Mouse (Mus musculus) neural tube, embryonic 15.5 days (tissue): ENCODE results near the gene Gm19668. TPM values are rescaled to one million over a fixed set of nuclear protein-coding genes. Genes with fewer than 3 reads are reported as not detected.

ENCODE experiments used
- ATAC-seq: fragments of 200-750 bp; cut with Nextera tagmentation; 2 replicates; pipeline ENCODE4 v1.8.0; 2017; ENCODE audit warnings: mild to moderate bottlenecking, moderate TSS enrichment, moderate library complexity; ENCODE audit not compliant: low FRiP score
- H3K27ac ChIP-seq: fragments of 300-500 bp; sonication (generic); replicated peaks from 2 replicates; pipeline ENCODE4 v1.5.1; 2015; ENCODE audit warnings: mild to moderate bottlenecking, inconsistent platforms
- H3K27me3 ChIP-seq: fragments of 300-500 bp; sonication (generic); replicated peaks from 2 replicates; pipeline ENCODE4 v1.6.1; 2015; ENCODE audit warnings: inconsistent platforms
- H3K36me3 ChIP-seq: fragments of 300-500 bp; sonication (generic); 2 replicates; pipeline ENCODE4 v1.6.1; 2015; ENCODE audit warnings: inconsistent platforms
- H3K4me1 ChIP-seq: fragments of 300-500 bp; sonication (generic); 2 replicates; pipeline ENCODE4 v1.6.1; 2015; ENCODE audit warnings: inconsistent platforms
- H3K4me2 ChIP-seq: fragments of 300-500 bp; sonication (generic); 2 replicates; pipeline ENCODE4 v1.6.1; 2015; ENCODE audit warnings: inconsistent platforms, mild to moderate bottlenecking, moderate library complexity
- H3K4me3 ChIP-seq: fragments of 300-500 bp; sonication (generic); replicated peaks from 2 replicates; pipeline ENCODE4 v1.5.1; 2015; ENCODE audit warnings: mild to moderate bottlenecking, inconsistent platforms
- H3K9ac ChIP-seq: fragments of 300-500 bp; sonication (generic); replicated peaks from 2 replicates; pipeline ENCODE4 v1.6.1; 2015; ENCODE audit warnings: mild to moderate bottlenecking, inconsistent platforms
- H3K9me3 ChIP-seq: fragments of 300-500 bp; sonication (generic); replicated peaks from 2 replicates; pipeline ENCODE4 v1.6.1; 2016; ENCODE audit warnings: inconsistent platforms
- WGBS: fragments of 180-500 bp; shearing (Covaris S2); methylation state at CpG from one replicate; pipeline ENCODE4 v1.1.7; 2015; ENCODE audit warnings: mixed read lengths; 5-methylcytosine and 5-hydroxymethylcytosine counted together
- polyA plus RNA-seq: library from polyadenylated mRNA; unstranded; fragments of >200 nt; fragmentation: Nextera tagmentation; extraction: Ambion mirVana; gene quantifications from 2 replicates; pipeline ENCODE4 v1.2.1, GENCODE M21; 2015

The Gm19668 gene
- polyA plus RNA-seq: not detected in 2 replicates

- 42% methylated on average over 8 of the region's 8 CpGs for WGBS
- Histone ChIP-seq H3K9me3 (no peaks in the 10 kb centered on the region), H3K27ac (no peak within 1 kb of the TSS), H3K27me3 (no peaks in the 10 kb centered on the region), H3K36me3 (no peaks in the 10 kb centered on the region), H3K9ac (no peak within 1 kb of the TSS), H3K4me1 (0 out of 2 replicates have a peak, but pooled peaks cover 5% of the 10 kb centered on the region), H3K4me2 (no peak within 1 kb of the TSS), H3K4me3 (no peak within 1 kb of the TSS)
- ATAC-seq: no peak
Measured at GRCm38 (mm10) chr10:77798921-77799508, at the start of gene Gm19668. Gene Gm19668 (minus strand): TSS chr10:77799133.

- WGBS: 84% methylated on average over 2 of the region's 2 CpGs
- H3K4me2 ChIP-seq: no peak overlapping the region
- no peak overlapping the region for H3K27ac ChIP-seq
- no peak overlapping the region for H3K4me3 ChIP-seq
- ATAC-seq: no peak
- no peaks in the 10 kb centered on the region for H3K4me1 ChIP-seq
- H3K27me3 ChIP-seq: no peaks in the 10 kb centered on the region
- no peaks in the 10 kb centered on the region for H3K36me3 ChIP-seq
- no peak overlapping the region for H3K9ac ChIP-seq
- peaks cover 10% of the 10 kb centered on the region for H3K9me3 ChIP-seq
Measured at GRCm38 (mm10) chr10:77847538-77847937, 48.6 kb upstream of the Gm19668 start.

GRCm38 (mm10) chr10:77846961-77847360 is 48.0 kb upstream of the Gm19668 start:
- Histone ChIP-seq H3K4me1 (no peaks in the 10 kb centered on the region), H3K4me3 (no peak overlapping the region), H3K9ac (no peak overlapping the region), H3K36me3 (no peaks in the 10 kb centered on the region), H3K9me3 (peaks cover 10% of the 10 kb centered on the region), H3K27ac (no peak overlapping the region), H3K4me2 (no peak overlapping the region), H3K27me3 (no peaks in the 10 kb centered on the region)
- ATAC-seq: no peak
- WGBS: 21% methylated on average over 2 of the region's 2 CpGs

- Histone ChIP-seq H3K4me2 (no peak within 1 kb of the TSS), H3K27me3 (no peaks in the 10 kb centered on the region), H3K36me3 (no peaks in the 10 kb centered on the region), H3K9ac (no peak within 1 kb of the TSS), H3K4me3 (no peak within 1 kb of the TSS), H3K27ac (no peak within 1 kb of the TSS), H3K4me1 (no peaks in the 10 kb centered on the region), H3K9me3 (peaks cover 10% of the 10 kb centered on the region)
- 91% methylated on average over 2 of the region's 3 CpGs for WGBS
- ATAC-seq: no peak
Measured at GRCm38 (mm10) chr10:77846503-77846902, 47.6 kb upstream of the Gm19668 start, which contains the start of gene Gm36176. Gene Gm36176 (plus strand): TSS chr10:77846803.

GRCm38 (mm10) chr10:77839006-77839405 is 40.1 kb upstream of the Gm19668 start:
- Histone ChIP-seq H3K9ac (no peak overlapping the region), H3K4me1 (no peaks in the 10 kb centered on the region), H3K9me3 (peaks cover 7% of the 10 kb centered on the region), H3K4me3 (no peak overlapping the region), H3K4me2 (no peak overlapping the region), H3K27me3 (no peaks in the 10 kb centered on the region), H3K27ac (no peak overlapping the region), H3K36me3 (no peaks in the 10 kb centered on the region)
- ATAC-seq: no peak
- WGBS: 87% methylated on average over 6 of the region's 6 CpGs

- no peaks in the 10 kb centered on the region for H3K9me3 ChIP-seq
- no peak within 1 kb of the TSS for H3K4me3 ChIP-seq
- no peaks in the 10 kb centered on the region for H3K27me3 ChIP-seq
- no peak within 1 kb of the TSS for H3K4me2 ChIP-seq
- no peaks in the 10 kb centered on the region for H3K4me1 ChIP-seq
- H3K9ac ChIP-seq: no peak within 1 kb of the TSS
- no peak within 1 kb of the TSS for H3K27ac ChIP-seq
- no peaks in the 10 kb centered on the region for H3K36me3 ChIP-seq
- 79% methylated on average over 9 of the region's 9 CpGs for WGBS
- ATAC-seq: no peak
Measured at GRCm38 (mm10) chr10:77835647-77836046, 36.7 kb upstream of the Gm19668 start, which contains the start of gene Krtap10-10. Gene Krtap10-10 (plus strand): TSS chr10:77835947.

- Histone ChIP-seq H3K9me3 (peaks cover 5% of the 10 kb centered on the region; the same call in 1 of the 2 replicates), H3K36me3 (no peaks in the 10 kb centered on the region), H3K9ac (no peak within 1 kb of the TSS), H3K4me2 (no peak within 1 kb of the TSS), H3K4me1 (no peaks in the 10 kb centered on the region), H3K27me3 (no peaks in the 10 kb centered on the region), H3K4me3 (no peak within 1 kb of the TSS), H3K27ac (no peak within 1 kb of the TSS)
- no peak for ATAC-seq
- 69% methylated on average over 5 of the region's 6 CpGs for WGBS
Measured at GRCm38 (mm10) chr10:77826951-77827350, 28.0 kb upstream of the Gm19668 start, which contains the start of gene Krtap10-4. Gene Krtap10-4 (minus strand): TSS chr10:77827095.

DNA sequence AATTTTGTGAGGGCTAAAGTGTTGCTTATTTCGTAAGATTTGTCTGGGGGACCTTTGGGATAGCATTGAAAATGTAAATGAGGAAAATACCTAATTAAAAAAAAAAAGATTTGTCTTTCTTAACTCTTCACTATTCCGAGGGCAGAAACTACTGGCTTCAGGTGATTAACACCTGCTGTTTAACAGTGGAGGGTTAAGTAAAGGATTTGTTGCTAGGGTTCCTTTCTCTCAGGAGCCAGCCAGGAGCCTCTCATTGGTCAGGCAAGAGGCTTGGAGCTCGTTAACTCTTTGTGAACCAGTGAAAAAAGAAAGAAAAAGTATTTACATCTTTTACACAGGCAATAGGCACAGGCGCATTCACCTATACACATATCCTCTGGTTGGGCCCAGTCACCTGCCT is 20.3 kb upstream of the Gm19668 start:
- Histone ChIP-seq H3K27ac (no peak overlapping the region), H3K36me3 (no peaks in the 10 kb centered on the region), H3K4me1 (peaks cover 4% of the 10 kb centered on the region; the same call in 1 of the 2 replicates), H3K27me3 (no peaks in the 10 kb centered on the region), H3K4me3 (no peak overlapping the region), H3K4me2 (no peak overlapping the region), H3K9me3 (peaks cover 5% of the 10 kb centered on the region; the same call in 1 of the 2 replicates), H3K9ac (no peak overlapping the region)
- ATAC-seq: no peak
- WGBS: 41% methylated on average over 4 of the region's 4 CpGs

GRCm38 (mm10) chr10:77818523-77818922 is 19.6 kb upstream of the Gm19668 start:
- H3K27ac ChIP-seq: no peak overlapping the region
- no peaks in the 10 kb centered on the region; the same call in 1 of the 2 replicates for H3K9me3 ChIP-seq
- H3K27me3 ChIP-seq: no peaks in the 10 kb centered on the region
- WGBS: 98% methylated on average over 4 of the region's 4 CpGs
- no peak overlapping the region for H3K9ac ChIP-seq
- peaks cover 4% of the 10 kb centered on the region; the same call in 1 of the 2 replicates for H3K4me1 ChIP-seq
- no peak for ATAC-seq
- no peak overlapping the region for H3K4me2 ChIP-seq
- H3K36me3 ChIP-seq: no peaks in the 10 kb centered on the region
- no peak overlapping the region for H3K4me3 ChIP-seq

DNA sequence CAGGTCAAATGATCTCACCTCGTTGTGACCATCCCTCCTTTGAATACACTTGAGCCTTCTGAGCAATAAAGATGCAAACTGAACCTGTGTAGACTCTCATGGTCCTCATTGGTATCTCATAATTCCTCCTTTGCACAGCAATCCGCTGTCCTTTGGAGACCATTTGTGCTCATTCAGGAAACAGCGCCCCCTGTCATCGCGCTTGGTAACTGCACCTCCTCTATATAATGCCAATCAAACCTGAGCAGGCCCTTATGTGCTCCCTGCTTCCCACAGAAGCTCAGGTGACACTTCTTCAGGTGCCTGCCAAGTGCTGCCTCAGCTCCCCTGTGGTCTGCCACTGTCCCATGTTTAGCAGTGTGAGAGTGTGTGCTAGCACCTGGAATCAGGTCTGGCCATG is 16.6 kb upstream of the Gm19668 start:
- no peak for ATAC-seq
- WGBS: 35% methylated on average over 5 of the region's 5 CpGs

GRCm38 (mm10) chr10:77814382-77814781 is 15.4 kb upstream of the Gm19668 start, which contains the start of gene Gm2696:
Gene Gm2696 (plus strand): TSS chr10:77814682.
- H3K27ac ChIP-seq: no peak within 1 kb of the TSS
- no peak within 1 kb of the TSS for H3K4me3 ChIP-seq
- no peaks in the 10 kb centered on the region for H3K9me3 ChIP-seq
- H3K4me1 ChIP-seq: peaks cover 4% of the 10 kb centered on the region; the same call in 1 of the 2 replicates
- ATAC-seq: no peak
- no peak within 1 kb of the TSS for H3K9ac ChIP-seq
- WGBS: 52% methylated on average over 4 of the region's 4 CpGs
- no peak within 1 kb of the TSS for H3K4me2 ChIP-seq
- H3K27me3 ChIP-seq: no peaks in the 10 kb centered on the region
- H3K36me3 ChIP-seq: no peaks in the 10 kb centered on the region

More for the DNA sequence above, 16.6 kb upstream of the Gm19668 start:
- Histone ChIP-seq H3K9me3 (no peaks in the 10 kb centered on the region), H3K9ac (no peak overlapping the region), H3K4me3 (no peak overlapping the region), H3K36me3 (no peaks in the 10 kb centered on the region), H3K27me3 (no peaks in the 10 kb centered on the region), H3K4me2 (no peak overlapping the region), H3K4me1 (peaks cover 4% of the 10 kb centered on the region; the same call in 1 of the 2 replicates), H3K27ac (no peak overlapping the region)

DNA sequence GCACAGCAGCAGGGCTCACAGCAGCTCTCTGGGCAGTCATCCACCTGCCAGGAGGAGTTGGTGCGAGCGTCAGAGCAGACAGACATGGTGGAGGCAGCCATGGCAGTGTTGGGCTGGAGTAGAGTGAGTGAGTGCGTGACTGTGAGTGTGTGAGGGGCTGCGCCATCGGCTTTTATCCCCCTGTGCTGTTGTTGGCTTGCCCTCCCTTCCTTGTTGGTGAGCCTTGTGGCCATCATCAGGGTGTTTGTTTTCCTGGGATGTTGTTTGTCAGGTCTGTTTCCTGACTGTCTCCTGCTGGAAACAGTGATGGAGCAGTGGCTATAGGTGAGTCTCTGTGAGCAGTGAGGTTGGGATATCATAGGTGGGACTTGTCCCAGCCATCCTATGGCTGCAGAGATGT is 12.8 kb upstream of the Gm19668 start, which contains the start of gene Gm9507:
TSS of gene Gm9507 (minus strand) at position 101 of the 400 bp plus-strand sequence.
- Histone ChIP-seq H3K27ac (no peak within 1 kb of the TSS), H3K4me3 (no peak within 1 kb of the TSS), H3K9ac (no peak within 1 kb of the TSS), H3K4me2 (no peak within 1 kb of the TSS), H3K27me3 (no peaks in the 10 kb centered on the region), H3K9me3 (no peaks in the 10 kb centered on the region), H3K4me1 (peaks cover 4% of the 10 kb centered on the region; the same call in 1 of the 2 replicates), H3K36me3 (no peaks in the 10 kb centered on the region)
- 67% methylated on average over 5 of the region's 5 CpGs for WGBS
- no peak for ATAC-seq
